Mouse (Mus musculus) layer of hippocampus, adult 2 months (tissue): ENCODE measurements around the gene Myo1c. TPM values are rescaled to one million over a fixed set of nuclear protein-coding genes. Genes with fewer than 3 reads are reported as not detected.

ENCODE experiments used
- DNase-seq, 2 experiments: peaks; one replicate each; pipeline ENCODE4 v3.0.0; 2022; ENCODE audit warnings: low spot score in 2 of 2
- H3K27ac ChIP-seq: fragments of 200-600 bp; 2 replicates; pipeline ENCODE4 v1.8.1; 2022
- H3K4me3 ChIP-seq: fragments of 200-600 bp; 2 replicates; pipeline ENCODE4 v1.8.1; 2022; ENCODE audit warnings: mild to moderate bottlenecking
- CTCF ChIP-seq: fragments of 200-600 bp; conservative IDR thresholded peaks from 2 replicates; pipeline ENCODE4 v1.8.1; 2022; ENCODE audit warnings: antibody characterized with exemption, mild to moderate bottlenecking, moderate library complexity
- long read RNA-seq, 2 experiments: library from polyadenylated mRNA; stranded (forward); transcript quantifications; one replicate each; pipeline ENCODE4 v2.0.0; 2021; ENCODE audit warnings: borderline mapping rate in 2 of 2
- total RNA-seq, 2 experiments: library from RNA; stranded (reverse); gene quantifications; 2 replicates each; pipeline ENCODE4 v1.2.3; 2021

Myo1c gene
- total RNA-seq = 10 to 100 TPM; 16.5 to 19.9 TPM
- long read RNA-seq, experiment 1, full-length matches to known transcripts = 7 of 12 reads
- long read RNA-seq, experiment 1, partial matches to known transcripts = 3 of 12 reads
- long read RNA-seq, experiment 1, other reads (novel, unspliced or antisense) = 2 of 12 reads
- long read RNA-seq, experiment 2, full-length matches to known transcripts = 10 of 14 reads
- long read RNA-seq, experiment 2, partial matches to known transcripts = 1 of 14 reads
- long read RNA-seq, experiment 2, other reads (novel, unspliced or antisense) = 3 of 14 reads

DNA sequence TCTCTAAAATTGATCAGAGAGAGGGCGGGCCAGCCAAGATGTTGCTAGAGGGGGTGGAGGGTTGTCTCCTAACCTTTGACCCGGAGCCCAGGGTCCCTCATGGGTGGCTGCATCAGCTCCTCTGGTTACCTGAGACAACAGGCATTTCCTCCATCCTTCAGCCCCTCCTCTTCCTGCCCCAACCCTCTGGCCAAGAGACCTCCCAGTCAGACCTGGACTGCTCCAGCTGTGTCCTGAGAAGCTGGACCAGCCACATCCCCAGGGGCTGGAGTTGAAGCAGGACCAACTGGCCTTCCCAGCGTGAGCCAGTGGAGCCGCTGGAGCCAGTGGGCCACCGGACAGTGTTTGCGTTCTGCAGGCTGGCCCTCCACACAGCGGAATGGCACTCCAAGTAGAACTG, at the start of gene Myo1c:
TSS of gene Myo1c (plus strand) at position 194 of the 400 bp plus-strand sequence.
- Histone ChIP-seq H3K4me3 (peak within 1 kb of the TSS; percentile 78), H3K27ac (peak within 1 kb of the TSS; percentile 92)
- TF ChIP-seq CTCF = no peak
- no peak for DNase-seq

- TF ChIP-seq CTCF = no peak
- H3K27ac ChIP-seq = no peak overlapping the region
- no peak overlapping the region for H3K4me3 ChIP-seq
- no peak for DNase-seq
Observed at GRCm38 (mm10) chr11:75604826-75605225, 45.5 kb upstream of the Myo1c start.

DNA sequence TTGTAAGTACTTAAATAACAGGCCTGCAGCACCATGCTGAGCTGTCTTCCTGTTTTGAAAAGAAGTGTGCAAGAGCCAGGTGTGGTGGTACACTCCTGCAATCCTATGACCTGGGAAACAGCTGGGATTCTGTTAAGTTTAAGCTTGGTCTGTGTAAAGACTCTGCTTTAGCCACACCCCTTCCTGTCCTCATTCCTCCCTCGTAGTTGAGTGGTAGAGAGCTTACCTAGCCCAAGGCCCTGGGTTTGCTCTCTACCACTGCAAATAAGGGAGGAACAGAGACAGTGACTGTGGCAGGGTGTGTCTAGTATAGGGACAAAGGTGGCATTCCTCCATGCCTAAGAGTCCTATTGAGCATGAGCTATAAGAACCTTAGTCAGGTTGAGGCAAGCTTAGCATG, 45.0 kb upstream of the Myo1c start:
- Histone ChIP-seq H3K4me3 (no peak overlapping the region), H3K27ac (no peak overlapping the region)
- DNase-seq = no peak
- TF ChIP-seq CTCF = no peak

DNA sequence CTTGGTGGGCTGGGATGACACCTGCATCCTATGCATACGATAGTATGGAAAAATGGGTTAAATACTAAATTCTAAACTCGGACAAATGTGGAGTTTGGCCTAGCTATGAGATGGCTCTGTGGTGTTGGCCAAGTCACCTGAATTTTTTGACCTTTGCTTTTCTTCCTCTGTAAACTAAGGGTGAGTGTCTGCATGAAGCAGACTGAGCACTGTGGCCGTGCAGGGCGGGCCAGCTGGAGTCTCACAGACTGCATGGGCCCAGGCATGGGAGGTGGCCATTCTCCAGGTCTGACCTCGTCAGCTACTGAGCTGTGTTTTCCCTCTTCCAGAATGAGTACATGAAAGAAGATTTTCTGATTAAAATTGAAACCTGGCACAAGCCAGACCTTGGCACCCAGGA, 41.5 kb upstream of the Myo1c start:
- no peak overlapping the region for H3K27ac ChIP-seq
- DNase-seq = no peak
- no peak overlapping the region for H3K4me3 ChIP-seq
- TF ChIP-seq CTCF = no peak

DNA sequence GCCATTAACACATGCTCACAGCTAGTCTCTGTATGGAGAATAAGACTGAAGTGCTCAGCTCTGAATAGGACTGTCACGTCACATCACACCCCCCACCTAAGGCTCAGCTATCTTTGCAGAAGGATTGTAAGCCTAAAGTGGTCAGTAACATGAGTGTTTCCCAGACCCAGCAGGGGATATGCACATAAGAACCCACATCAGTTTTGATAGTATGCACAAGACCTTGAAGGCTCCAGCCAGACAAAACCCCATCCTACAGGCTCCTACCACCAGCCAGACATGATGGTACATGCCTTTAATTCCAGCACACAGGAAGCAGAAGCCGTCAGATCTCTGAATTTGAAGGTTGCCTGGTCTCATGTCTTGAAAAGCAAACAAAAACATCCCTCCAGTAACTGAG, 40.3 kb upstream of the Myo1c start:
- H3K27ac ChIP-seq = no peak overlapping the region
- no peak overlapping the region for H3K4me3 ChIP-seq
- DNase-seq = no peak
- TF ChIP-seq CTCF = no peak

GRCm38 (mm10) chr11:75614769-75615168, 35.5 kb upstream of the Myo1c start:
- DNase-seq = no peak
- TF ChIP-seq CTCF = no peak
- Histone ChIP-seq H3K27ac (no peak overlapping the region), H3K4me3 (no peak overlapping the region)

GRCm38 (mm10) chr11:75615556-75615955, 34.7 kb upstream of the Myo1c start:
- H3K27ac ChIP-seq = no peak overlapping the region
- DNase-seq = no peak
- TF ChIP-seq CTCF = no peak
- H3K4me3 ChIP-seq = no peak overlapping the region

GRCm38 (mm10) chr11:75619133-75619532, 31.2 kb upstream of the Myo1c start:
- Histone ChIP-seq H3K27ac (peak overlapping the region; percentile 68; the same call in 1 of the 2 replicates), H3K4me3 (no peak overlapping the region)
- no peak for DNase-seq
- TF ChIP-seq CTCF = peak; percentile 73

GRCm38 (mm10) chr11:75620136-75620780, 30.0 kb upstream of the Myo1c start:
- peak overlapping the region; percentile 68 for H3K27ac ChIP-seq
- TF ChIP-seq CTCF = no peak
- DNase-seq = peak; percentile 44 to 46
- H3K4me3 ChIP-seq = no peak overlapping the region

DNA sequence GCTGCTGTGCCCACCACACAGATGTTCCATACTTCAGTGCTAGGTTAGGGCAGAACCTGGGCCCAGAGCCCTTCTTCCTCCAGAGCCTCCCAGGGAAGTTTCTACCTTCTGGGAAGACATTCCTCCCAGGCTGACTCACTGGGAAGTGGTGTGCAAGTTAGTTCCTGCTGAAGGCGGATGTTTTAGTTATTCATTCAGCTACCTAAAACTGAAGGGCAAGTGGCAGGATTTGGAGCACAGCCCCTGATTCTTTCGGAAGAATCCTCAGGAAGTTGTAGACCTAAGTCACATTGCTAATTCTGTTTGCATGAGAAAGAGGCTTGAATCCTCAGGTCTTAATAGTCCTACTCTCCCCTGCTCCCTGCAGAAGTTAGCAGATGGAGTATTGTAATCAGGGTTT, 28.9 kb upstream of the Myo1c start:
- no peak for TF ChIP-seq CTCF
- Histone ChIP-seq H3K4me3 (no peak overlapping the region), H3K27ac (peak overlapping the region; percentile 68)
- DNase-seq = no peak

- TF ChIP-seq CTCF = no peak
- H3K27ac ChIP-seq = peak overlapping the region; percentile 88
Observed at GRCm38 (mm10) chr11:75622588-75623329, 27.5 kb upstream of the Myo1c start.

DNA sequence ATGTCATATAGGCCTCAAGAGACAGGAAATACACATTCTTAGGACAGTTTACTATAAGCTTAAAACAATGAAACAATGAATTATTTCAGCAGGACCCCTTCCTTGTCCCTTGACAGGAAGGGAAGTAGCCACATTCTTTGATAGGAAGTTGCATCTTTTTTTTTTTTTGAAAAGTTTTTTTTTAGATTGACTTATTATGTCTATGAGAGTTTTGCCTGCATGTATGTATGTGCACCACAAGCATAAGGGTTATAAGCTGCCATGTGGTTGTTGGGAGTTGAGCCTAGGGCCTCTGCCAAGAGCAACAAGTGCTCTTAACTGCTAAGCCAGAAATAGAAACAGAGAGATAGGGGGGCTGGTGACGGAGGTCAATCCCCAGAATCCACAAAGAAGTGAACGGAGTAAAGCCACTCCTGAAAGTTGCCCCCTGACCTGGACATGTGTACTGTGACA, 26.2 kb upstream of the Myo1c start:
- peak overlapping the region; percentile 88 for H3K27ac ChIP-seq
- no peak overlapping the region for H3K4me3 ChIP-seq
- DNase-seq = no peak
- TF ChIP-seq CTCF = no peak

More at GRCm38 (mm10) chr11:75622588-75623329, 27.5 kb upstream of the Myo1c start:
- DNase-seq = no peak
- H3K4me3 ChIP-seq = no peak overlapping the region

- TF ChIP-seq CTCF = no peak
- DNase-seq = peak; percentile 54 to 76
- Histone ChIP-seq H3K27ac (peak overlapping the region; percentile 88), H3K4me3 (no peak overlapping the region)
Observed at GRCm38 (mm10) chr11:75625820-75626219, 24.5 kb upstream of the Myo1c start.
